Mouse (Mus musculus): ENCODE results near the gene Olfml2b.

Gene Olfml2b

DNA sequence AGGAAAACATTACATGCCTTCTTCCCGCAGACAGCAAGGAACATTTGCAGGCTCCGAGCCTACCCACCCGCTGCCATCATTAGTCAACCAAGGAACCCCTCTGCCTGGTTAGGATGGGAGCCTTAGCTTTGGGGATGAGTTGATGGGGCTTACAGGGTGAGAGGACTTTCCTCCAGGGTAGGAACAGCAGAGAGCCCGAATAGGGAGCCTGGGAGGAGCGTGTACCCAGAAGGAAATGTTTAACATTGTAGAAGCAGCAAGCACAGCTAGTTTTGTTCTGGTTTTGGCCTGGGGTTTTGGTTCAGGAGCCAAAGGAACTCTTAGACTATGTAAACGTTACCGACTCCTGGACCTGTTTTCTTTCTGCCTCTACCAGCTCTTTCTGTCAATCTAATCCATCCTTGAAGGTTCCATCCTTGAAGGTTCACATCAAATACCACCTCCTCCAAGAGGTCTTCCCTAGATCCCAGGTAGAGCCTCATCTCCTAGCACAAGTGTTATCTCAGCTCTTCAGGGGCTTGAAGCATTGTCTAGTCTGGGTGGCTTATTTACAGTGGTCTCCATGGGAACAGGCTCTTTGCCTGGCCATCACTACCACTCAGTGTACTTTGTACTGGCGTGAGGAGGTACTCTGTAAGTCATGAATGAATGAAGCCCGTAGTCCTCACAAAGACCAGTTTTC lies 2.4 kb downstream of the Olfml2b start:
- DNase-seq (ENCODE audit: low spot score) = no peak

- DNase-seq (ENCODE audit: low spot score) = no peak
These were observed 3.0 kb downstream of the Olfml2b start for GRCm38 (mm10) chr1:170647381-170647780.

DNA sequence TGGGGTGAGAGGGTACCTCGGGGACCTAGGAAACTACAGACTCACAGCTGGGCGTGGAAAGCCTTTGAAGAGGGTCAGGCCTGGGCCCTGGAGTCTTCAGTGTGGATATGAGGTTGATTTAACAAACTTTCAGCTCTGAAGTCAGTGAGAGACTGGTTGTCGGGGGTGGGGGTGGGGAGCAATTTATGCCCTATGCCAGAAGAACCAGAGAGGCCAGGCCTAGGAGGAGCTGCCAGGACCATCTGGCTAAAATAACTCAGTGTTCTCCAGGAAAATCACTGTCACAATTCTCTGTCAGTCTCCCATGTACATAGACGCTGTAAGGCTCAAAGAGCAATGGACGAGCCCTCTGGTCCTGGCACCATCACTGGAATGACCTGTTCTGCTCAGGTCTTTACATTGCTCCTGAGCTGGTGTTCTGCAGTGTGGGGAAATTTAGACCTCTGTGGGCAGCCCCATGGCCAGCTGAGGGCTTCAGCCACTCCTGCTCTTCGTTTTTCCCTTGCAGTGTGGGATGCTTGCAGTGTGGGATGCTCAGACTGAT lies 3.7 kb downstream of the Olfml2b start:
- DNase-seq (ENCODE audit: low spot score) = no peak

DNA sequence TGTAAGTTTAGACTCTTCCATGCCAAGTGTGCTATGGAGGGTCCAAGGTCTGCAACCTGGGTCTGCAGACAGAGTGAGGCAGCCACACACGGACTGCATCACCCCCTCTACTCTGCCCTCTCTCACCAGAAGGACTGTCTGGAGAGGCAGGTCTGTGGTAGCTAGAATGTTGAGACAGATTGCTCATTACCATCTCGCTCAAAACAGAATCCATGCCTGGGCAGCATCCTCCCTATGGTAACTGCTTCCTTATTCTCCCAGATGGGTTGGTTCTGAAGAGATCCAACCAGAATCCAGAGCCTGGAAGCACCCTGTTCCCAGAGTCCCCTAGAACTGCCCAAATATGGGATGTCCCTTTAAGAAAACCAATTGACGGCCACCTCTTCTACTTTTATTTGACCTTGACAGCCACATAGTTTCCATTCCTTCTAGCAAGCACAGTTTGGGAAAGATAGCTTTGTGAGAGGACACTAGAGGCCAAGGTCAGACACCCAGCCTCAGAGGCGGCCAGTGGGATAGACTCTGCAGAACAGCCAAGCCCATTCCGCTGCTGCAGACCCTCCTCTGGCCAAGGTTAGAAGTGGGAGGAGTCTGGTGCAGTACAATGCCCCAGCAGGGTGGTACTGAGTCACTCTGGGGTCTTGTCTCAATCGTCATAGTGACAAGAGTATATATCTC lies 6.9 kb downstream of the Olfml2b start:
- DNase-seq (ENCODE audit: low spot score) = no peak

GRCm38 (mm10) chr1:170651989-170652740 lies 7.8 kb downstream of the Olfml2b start:
- no peak for DNase-seq (ENCODE audit: low spot score)

- DNase-seq (ENCODE audit: low spot score) = no peak
These were observed 11.1 kb downstream of the Olfml2b start for GRCm38 (mm10) chr1:170655280-170655917.

GRCm38 (mm10) chr1:170656518-170657227 lies 12.3 kb downstream of the Olfml2b start:
- DNase-seq (ENCODE audit: low spot score) = no peak

GRCm38 (mm10) chr1:170657228-170657521 lies 12.8 kb downstream of the Olfml2b start:
- no peak for DNase-seq (ENCODE audit: low spot score)

DNA sequence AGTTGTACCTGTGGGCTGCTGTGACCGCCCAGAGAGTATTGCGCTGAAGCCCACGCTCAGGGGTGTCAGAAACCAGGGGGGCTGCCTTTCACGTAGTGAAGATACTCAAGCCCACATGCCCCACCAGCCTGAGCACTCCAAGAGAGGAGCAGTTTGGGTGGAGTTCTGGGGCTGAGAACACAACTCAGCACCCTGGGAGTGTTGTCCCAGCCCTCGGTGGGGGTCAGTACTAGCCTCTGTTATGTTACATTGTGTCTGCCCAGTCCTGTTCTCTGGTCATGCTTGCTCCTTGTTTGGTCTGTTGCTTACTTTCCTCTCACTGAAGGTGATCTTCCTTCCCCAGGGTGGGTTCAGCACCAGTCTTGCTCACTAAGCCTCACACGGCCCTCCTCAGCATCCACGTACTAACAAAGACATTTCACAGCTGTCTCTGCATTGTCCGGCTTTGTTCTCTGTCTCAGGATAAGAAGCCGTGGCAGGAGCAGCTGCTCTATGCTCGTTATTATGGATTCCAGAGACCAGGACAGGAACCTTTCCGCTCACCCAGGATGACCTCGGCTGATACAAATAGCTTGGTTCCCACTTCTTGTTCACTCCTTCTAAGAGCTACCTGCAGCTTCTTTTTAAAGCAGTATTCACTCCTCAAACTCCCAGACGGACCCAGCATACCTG lies 13.4 kb downstream of the Olfml2b start:
- DNase-seq (ENCODE audit: low spot score) = no peak

DNA sequence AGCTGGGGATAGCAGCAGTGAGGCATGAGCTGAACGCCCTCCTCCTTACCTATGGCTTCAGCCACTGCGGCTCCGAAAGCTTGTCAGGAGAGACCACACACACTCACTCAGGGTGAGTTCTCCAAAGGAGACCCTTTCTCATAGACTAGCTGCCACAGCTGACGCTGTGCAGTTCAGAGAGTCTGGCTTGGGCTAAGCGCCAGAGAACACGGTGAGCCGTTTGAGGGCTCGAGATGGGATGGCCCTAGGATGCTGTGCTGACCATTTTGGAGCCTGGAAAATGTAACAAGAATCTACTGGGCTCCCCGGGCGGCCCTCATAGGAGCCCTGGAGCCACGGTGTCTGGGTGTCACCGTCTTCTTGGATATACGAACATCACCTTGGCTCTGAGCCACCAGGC lies 14.9 kb downstream of the Olfml2b start:
- DNase-seq (ENCODE audit: low spot score) = no peak

DNA sequence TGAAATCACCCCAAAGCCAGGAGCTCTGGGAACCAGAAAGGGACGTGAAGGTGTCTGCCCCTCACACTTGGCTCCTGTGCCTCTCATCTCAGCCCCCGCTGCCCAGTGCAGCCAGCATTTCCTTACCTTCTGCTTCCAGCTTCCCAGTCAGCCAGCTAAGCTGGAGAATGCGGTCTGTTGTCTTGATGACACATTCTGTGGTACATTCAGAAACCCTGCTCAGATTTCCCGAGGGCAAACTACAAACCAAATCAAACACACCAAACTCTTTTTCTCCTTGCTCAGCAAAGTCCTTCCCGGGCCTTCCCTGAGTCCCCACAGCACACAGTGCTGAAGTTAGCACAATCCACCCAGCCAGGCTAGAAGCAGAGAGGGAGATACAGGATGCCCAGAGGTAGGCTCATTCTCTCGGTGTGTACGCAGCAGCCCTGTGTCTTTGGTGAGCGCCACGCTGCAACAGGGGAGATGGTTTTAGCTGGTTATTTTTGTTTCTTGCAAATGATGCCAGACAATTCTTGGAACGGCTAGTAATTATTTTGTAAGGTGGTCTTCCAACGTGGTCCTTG lies 20.4 kb downstream of the Olfml2b start:
- DNase-seq (ENCODE audit: low spot score) = no peak

GRCm38 (mm10) chr1:170665200-170665599 lies 20.9 kb downstream of the Olfml2b start:
- DNase-seq (ENCODE audit: low spot score) = no peak

DNA sequence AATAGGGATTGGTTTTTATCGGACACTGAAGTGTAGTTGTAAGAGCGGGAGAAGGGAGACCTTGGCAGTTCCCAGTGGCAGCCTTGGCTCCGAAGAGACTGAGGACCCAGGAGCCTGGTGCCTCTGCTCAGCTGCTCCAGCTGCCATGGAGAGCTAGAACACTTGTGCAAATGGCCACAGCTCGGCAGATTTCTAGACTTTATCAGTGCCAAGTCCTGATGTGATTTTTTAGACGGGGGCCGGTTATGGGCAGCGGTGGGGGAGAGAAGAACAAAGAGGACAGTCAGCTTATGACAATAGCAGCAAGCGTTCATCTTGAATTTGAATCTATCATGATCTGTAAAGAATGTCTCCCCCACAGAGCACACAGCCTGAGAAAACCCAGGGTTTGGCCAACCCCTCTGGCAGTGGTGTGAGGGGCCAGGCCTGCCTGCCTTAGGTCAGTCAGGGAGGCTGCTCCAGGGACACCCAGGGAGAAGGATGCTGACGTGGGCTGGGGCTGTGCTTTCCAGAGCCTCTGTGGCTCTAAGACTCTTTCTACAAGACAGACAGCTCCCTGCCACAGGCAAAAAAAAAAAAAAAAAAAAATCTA lies 29.9 kb downstream of the Olfml2b start:
- no peak for DNase-seq (ENCODE audit: low spot score)

GRCm38 (mm10) chr1:170677681-170678080 lies 33.3 kb downstream of the Olfml2b start:
- no peak for DNase-seq (ENCODE audit: low spot score)

DNA sequence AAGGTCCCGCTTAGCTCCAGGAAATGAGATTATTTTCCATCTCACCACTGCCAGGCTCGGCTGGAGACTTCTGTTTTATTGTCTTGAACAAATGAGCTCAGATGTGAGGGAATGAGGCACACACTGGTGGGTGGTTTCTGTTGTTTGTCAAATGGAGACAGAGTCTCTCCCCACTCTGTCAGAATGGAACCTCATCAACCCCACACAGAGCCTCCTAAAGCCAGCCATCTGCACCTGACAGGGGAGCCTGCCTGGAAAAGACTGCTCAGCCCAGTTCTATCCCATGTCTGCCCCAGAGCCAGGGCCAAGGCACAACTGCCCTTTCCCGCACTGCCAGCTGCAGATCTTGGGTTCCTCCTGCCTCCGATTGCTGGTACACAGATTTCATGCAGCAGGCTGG lies 34.5 kb downstream of the Olfml2b start:
- no peak for DNase-seq (ENCODE audit: low spot score)

GRCm38 (mm10) chr1:170679624-170680023 lies 35.3 kb downstream of the Olfml2b start:
- DNase-seq (ENCODE audit: low spot score) = no peak

DNA sequence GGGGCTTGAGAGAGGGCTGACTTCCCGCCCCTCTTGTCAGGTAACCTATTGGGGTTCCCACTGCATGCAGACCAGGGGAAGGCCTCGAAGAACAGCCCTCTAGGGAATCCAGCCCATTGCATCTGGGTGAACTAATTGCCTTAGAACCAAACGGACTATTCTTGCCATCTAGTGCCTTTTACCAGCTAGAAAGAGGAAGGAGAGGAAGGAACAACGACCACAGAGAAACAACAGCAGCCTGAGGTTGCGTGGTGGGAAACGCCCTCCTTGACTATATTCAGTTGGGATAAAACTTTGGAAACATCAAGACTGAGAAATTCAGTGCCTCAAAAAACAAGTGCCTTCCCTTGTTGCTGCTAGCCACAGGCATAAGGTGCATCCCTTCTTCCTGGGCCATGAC lies 39.5 kb downstream of the Olfml2b start:
- no peak for DNase-seq (ENCODE audit: low spot score)

DNA sequence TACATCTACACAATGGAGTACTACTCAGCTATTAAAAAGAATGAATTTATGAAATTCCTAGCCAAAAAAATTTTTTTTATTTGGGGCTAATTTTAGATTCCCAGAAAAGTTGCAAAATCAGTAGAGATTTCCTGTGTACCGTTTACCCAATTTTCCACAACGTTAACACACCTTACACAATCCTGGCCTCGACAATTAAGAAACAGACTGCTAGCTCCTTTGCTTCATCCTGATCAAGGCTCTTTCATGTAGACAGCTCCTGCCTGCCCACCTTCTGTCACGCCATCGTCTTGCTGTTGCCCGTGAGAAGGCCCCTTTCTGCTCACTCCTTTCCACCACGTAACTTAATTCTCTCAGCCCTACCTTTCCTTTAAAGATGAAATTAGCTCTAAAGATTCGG lies 45.4 kb downstream of the Olfml2b start:
- no peak for DNase-seq (ENCODE audit: low spot score)

DNA sequence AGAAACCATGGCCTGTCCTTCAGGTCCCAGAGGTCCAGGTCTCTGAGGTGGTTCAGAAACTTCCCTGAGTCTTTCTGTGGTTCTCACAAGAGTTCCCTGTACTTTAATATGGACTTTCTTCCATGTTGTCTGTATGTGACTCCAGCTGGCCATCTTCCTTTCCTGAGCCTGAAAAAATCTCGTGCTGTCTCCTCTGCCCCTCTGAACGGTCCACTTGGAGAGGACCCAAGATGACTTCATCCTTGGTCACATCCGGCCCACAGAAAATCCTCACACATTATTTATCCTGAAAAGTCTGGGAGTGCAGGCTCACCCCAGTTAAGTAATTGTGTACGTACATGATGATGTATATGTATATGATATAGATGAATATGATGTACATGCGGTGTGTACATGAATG lies 47.0 kb downstream of the Olfml2b start:
- DNase-seq (ENCODE audit: low spot score) = no peak

- no peak for DNase-seq (ENCODE audit: low spot score)
These were observed 50.5 kb downstream of the Olfml2b start for GRCm38 (mm10) chr1:170694821-170695291.
